Mouse (Mus musculus) stomach, postnatal 0 days (tissue): Measurements from ENCODE around the gene Kcnh4. TPM values are rescaled to one million over a fixed set of nuclear protein-coding genes. Genes with fewer than 3 reads are reported as not detected.

ENCODE experiments used
- ATAC-seq: fragments of 200-750 bp; cut with Nextera tagmentation; 2 replicates; pipeline ENCODE4 v1.8.0; 2017; ENCODE audit not compliant: low FRiP score, low TSS enrichment
- DNase-seq: peaks from one replicate; pipeline ENCODE4 v3.0.0-alpha.2; 2016; ENCODE audit warnings: low spot score
- H3K27ac ChIP-seq: fragments of 300-500 bp; sonication (generic); replicated peaks from 2 replicates; pipeline ENCODE4 v1.5.1; 2014; ENCODE audit warnings: mild to moderate bottlenecking, control low read depth
- H3K27me3 ChIP-seq: fragments of 300-500 bp; sonication (generic); 2 replicates; pipeline ENCODE4 v1.6.1; 2014; ENCODE audit warnings: low read length; ENCODE audit not compliant: control insufficient read depth, insufficient read depth
- H3K36me3 ChIP-seq: fragments of 300-500 bp; sonication (generic); 2 replicates; pipeline ENCODE4 v1.6.1; 2014; ENCODE audit warnings: low read length, mixed read lengths; ENCODE audit not compliant: control insufficient read depth, insufficient read depth
- H3K4me1 ChIP-seq: fragments of 300-500 bp; sonication (generic); replicated peaks from 2 replicates; pipeline ENCODE4 v1.6.1; 2014; ENCODE audit warnings: antibody characterized with exemption; ENCODE audit not compliant: control insufficient read depth, insufficient read depth
- H3K4me2 ChIP-seq: fragments of 300-500 bp; sonication (generic); replicated peaks from 2 replicates; pipeline ENCODE4 v1.6.1; 2014; ENCODE audit warnings: low read depth, mild to moderate bottlenecking, control low read depth, moderate library complexity
- H3K4me3 ChIP-seq: fragments of 300-500 bp; sonication (generic); 2 replicates; pipeline ENCODE4 v1.5.1; 2014; ENCODE audit warnings: low read depth, low read length, control low read depth
- H3K9ac ChIP-seq: fragments of 300-500 bp; sonication (generic); 2 replicates; pipeline ENCODE4 v1.6.1; 2014; ENCODE audit warnings: mild to moderate bottlenecking, low read length, control low read depth, mixed read lengths
- H3K9me3 ChIP-seq: fragments of 300-500 bp; sonication (generic); 2 replicates; pipeline ENCODE4 v1.6.1; 2016; ENCODE audit warnings: low read length; ENCODE audit not compliant: control insufficient read depth
- CTCF ChIP-seq: IDR thresholded peaks from 2 replicates; pipeline ENCODE4 v1.5.1; 2016; ENCODE audit warnings: antibody characterized with exemption, low read depth, mild to moderate bottlenecking, moderate library complexity
- EP300 ChIP-seq: optimal IDR thresholded peaks from 2 replicates; pipeline ENCODE3; 2016; ENCODE audit warnings: antibody characterized with exemption
- WGBS: fragments of 180-500 bp; shearing (Covaris S2); extraction: QIAGEN DNeasy Blood & Tissue Kit; methylation state at CpG from one replicate; pipeline ENCODE4 v1.1.7; 2014; 5-methylcytosine and 5-hydroxymethylcytosine counted together
- polyA plus RNA-seq: library from polyadenylated mRNA; unstranded; fragments of >200 nt; fragmentation: Nextera tagmentation; extraction: Ambion mirVana; gene quantifications from 2 replicates; pipeline ENCODE4 v1.2.1, GENCODE M21; 2015

Gene Kcnh4
- polyA plus RNA-seq, 1 experiment from 2014 or later = 0.06 TPM

DNA sequence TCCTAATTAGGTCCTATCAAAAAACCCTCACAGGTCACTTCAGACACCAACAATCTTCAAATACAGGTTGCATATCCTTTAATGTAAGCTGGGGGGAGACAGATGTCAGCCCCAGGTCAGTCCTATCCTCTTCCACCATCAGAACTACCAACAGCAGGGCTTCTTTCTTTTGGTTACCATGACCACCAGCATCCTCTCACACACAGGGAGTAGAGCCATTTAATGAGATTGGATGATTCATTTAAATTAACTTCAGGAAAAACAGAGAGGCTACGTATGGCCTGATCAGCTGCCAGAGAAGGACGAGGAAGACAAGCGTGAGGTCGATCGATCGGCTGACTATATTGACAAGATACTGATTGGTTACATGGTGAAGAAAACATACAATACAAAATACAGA is 44.8 kb downstream of the Kcnh4 start:
- no peak overlapping the region for H3K27ac ChIP-seq
- no peaks in the 10 kb centered on the region for H3K9me3 ChIP-seq
- 0 out of 2 replicates have a peak, but pooled peaks cover 3% of the 10 kb centered on the region for H3K36me3 ChIP-seq
- ATAC-seq (no peak), DNase-seq (no peak)
- H3K4me1 ChIP-seq = peaks cover 11% of the 10 kb centered on the region
- 91% methylated on average over 6 of the region's 6 CpGs for WGBS
- H3K27me3 ChIP-seq = no peaks in the 10 kb centered on the region
- no peak for TF ChIP-seq CTCF
- no peak for TF ChIP-seq EP300
- no peak overlapping the region for H3K9ac ChIP-seq
- no peak overlapping the region for H3K4me2 ChIP-seq
- no peak overlapping the region for H3K4me3 ChIP-seq

DNA sequence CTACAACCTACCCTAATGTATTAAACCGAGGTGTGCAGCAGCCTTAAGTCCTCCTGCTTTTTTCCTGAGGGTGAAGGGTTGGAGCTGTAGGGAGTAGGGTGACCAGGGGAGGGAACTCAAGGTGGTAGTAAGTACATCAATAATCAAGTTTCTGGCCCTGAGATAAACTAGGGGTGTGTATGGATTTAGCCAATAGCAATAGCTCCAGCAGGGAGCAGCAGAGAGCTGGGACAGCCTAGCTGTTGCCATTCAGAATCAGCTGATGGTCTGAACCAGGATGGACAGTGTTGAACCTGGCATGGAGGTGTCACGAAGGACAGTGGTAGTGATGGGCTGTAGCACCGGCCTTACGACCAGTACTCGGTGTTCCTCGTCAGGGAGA is 45.2 kb downstream of the Kcnh4 start:
- peak; percentile 83 for DNase-seq
- peak; percentile 21; the same call in 1 of the 2 replicates for ATAC-seq

GRCm38 (mm10) chr11:100713735-100714533 is 45.8 kb downstream of the Kcnh4 start, which contains the start of gene Hspb9:
Gene Hspb9, plus strand, starts transcription at chr11:100713850.
- Histone ChIP-seq H3K27me3 (no peaks in the 10 kb centered on the region), H3K36me3 (peaks cover 8% of the 10 kb centered on the region; the same call in 1 of the 2 replicates), H3K9ac (peak within 1 kb of the TSS; percentile 47), H3K27ac (peak within 1 kb of the TSS; percentile 78), H3K4me3 (peak within 1 kb of the TSS; percentile 27), H3K4me1 (peaks cover 8% of the 10 kb centered on the region), H3K9me3 (no peaks in the 10 kb centered on the region), H3K4me2 (peak within 1 kb of the TSS; percentile 58)
- DNase-seq (peak; percentile 51), ATAC-seq (no peak)
- no peak for TF ChIP-seq CTCF
- TF ChIP-seq EP300 = no peak
- WGBS = 16% methylated on average over 37 of the region's 38 CpGs

More for the DNA sequence above, 45.2 kb downstream of the Kcnh4 start:
- TF ChIP-seq CTCF (peak; percentile 92), EP300 (no peak)
- Histone ChIP-seq H3K9me3 (no peaks in the 10 kb centered on the region), H3K4me3 (peak overlapping the region; percentile 27; the same call in 1 of the 2 replicates), H3K27me3 (no peaks in the 10 kb centered on the region), H3K9ac (peak overlapping the region; percentile 47; the same call in 1 of the 2 replicates), H3K4me2 (peak overlapping the region; percentile 58), H3K4me1 (peaks cover 8% of the 10 kb centered on the region), H3K27ac (peak overlapping the region; percentile 78), H3K36me3 (0 out of 2 replicates have a peak, but pooled peaks cover 3% of the 10 kb centered on the region)
- 54% methylated on average over 6 of the region's 6 CpGs for WGBS

- Histone ChIP-seq H3K27ac (peak overlapping the region; percentile 78; the same call in 1 of the 2 replicates), H3K9ac (0 out of 2 replicates have a peak overlapping the region, but pooled peaks have one; percentile 47), H3K4me3 (no peak overlapping the region; the same call in 1 of the 2 replicates), H3K27me3 (no peaks in the 10 kb centered on the region), H3K9me3 (no peaks in the 10 kb centered on the region), H3K4me2 (peak overlapping the region; percentile 58), H3K36me3 (peaks cover 12% of the 10 kb centered on the region), H3K4me1 (peaks cover 8% of the 10 kb centered on the region)
- TF ChIP-seq EP300 = no peak
- no peak for TF ChIP-seq CTCF
- ATAC-seq (no peak), DNase-seq (no peak)
- WGBS = 68% methylated on average over 4 of the region's 4 CpGs
Observed at GRCm38 (mm10) chr11:100713174-100713573, 46.6 kb downstream of the Kcnh4 start.

DNA sequence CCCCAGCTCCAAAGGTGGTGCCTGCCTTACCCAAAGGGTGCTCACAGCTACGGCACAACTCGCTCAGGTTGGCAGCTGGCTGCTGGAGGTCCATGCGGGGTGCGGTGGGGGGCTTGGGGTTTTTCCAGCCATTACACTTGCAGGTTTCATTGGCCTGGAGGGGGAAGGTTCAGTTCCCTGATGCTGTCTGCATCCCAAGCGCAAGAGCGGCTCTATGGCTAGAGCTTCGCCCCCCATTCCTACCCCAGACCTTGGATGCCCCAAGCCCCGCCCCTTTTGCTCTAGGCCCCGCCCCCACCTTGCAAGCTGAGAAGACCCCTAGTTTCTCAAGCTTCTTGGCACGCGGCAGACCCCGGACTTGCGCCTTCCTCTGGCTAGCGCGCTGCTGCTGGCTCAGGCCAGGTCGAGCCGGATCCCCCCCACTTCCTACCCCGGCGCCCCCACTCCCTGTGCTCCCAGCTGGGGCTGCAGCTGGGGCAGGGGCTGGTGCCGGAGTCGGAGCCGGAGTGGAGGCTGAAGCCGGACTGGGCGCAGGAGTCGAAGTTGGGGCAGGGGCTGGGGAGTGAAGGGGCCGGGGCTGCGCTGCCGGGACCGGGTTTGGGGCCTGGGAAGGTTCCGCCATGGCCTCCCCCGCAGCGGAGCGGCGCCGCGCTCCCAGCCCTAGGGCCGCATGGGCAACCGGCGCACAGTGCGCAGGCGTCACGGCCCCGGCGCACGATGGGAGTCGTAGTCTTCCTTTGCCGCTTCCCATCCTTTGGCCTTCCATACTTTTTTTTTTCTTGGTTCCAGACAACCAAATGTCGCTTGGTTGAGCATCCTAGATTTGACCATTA is 47.7 kb downstream of the Kcnh4 start, which contains the start of gene Kat2a:
Gene Kat2a (minus strand): TSS at position 683 of the 833 bp plus-strand sequence.
- Histone ChIP-seq H3K4me3 (peak within 1 kb of the TSS; percentile 87), H3K9ac (peak within 1 kb of the TSS; percentile 85), H3K27ac (peak within 1 kb of the TSS; percentile 78), H3K4me2 (peak within 1 kb of the TSS; percentile 95), H3K4me1 (peaks cover 8% of the 10 kb centered on the region), H3K9me3 (no peaks in the 10 kb centered on the region), H3K36me3 (peaks cover 16% of the 10 kb centered on the region), H3K27me3 (no peaks in the 10 kb centered on the region)
- TF ChIP-seq CTCF (no peak), EP300 (no peak)
- WGBS = 2% methylated on average over 47 of the region's 48 CpGs
- peak; percentile 86 for DNase-seq
- ATAC-seq = peak; percentile 84
